Mouse (Mus musculus): ENCODE data around the gene Cadm1. TPM values are rescaled to one million over a fixed set of nuclear protein-coding genes. Genes with fewer than 3 reads are reported as not detected.

Cadm1 gene
- total RNA-seq, 2 experiments from 2014 or later: 0.22 TPM

DNA sequence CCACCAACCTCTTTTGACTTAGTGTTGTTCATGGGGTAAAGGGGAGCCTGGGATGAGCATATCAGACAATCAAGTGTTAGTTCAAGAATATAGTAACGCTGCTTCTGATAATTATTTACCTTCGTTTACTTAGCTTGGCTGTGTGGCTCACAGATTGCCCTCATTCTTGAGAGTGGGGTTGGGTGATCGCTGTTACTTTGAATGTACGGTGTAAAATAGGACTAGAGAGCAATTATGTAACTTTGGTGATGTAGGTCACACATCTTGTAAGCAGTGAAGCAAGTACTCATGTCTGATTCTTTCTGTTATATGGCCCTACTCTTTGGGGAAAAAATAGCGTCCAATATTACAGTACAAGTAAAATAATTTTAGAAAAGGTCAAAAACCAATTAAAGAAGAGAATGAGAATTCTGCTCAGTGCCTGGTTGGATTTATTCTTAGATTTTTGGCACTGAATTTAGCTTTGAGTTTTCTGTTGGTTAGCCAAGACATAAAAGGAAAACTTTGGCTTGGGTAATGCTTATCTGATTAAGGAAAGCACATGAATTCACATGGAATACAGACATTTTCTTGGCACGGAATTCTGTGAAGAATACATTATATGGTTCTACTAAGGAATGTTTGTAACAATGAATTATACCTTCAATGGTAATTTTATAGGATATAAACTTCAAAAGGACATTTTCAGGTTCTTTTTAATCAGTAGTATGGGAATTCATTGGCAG is 129.6 kb downstream of the Cadm1 start:
- ATAC-seq (ENCODE audit: poor library complexity, severe bottlenecking): no peak

DNA sequence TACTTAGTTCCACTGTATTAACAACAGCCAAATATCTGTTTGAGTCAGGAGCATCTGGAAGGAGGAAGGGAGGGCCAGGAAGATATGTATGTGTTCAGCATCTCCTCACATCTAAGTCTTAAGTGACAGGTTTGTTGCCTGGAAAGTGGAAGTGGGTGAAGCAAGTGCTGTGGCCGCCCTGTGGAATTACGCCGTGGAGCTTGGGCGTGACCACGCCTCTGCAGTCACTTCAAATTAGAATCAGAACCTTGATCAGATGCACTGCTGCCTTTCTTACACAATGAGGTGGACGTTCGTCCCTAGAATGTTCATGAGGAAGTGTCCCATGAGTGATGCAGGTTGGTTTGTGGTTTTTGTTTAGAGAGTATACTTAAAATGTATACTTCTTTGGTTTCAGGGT is 131.6 kb downstream of the Cadm1 start:
- no peak for ATAC-seq (ENCODE audit: poor library complexity, severe bottlenecking)

- ATAC-seq (ENCODE audit: poor library complexity, severe bottlenecking): no peak
Measured at GRCm38 (mm10) chr9:47669206-47669605, 139.2 kb downstream of the Cadm1 start.

- no peak for ATAC-seq (ENCODE audit: poor library complexity, severe bottlenecking)
Measured at GRCm38 (mm10) chr9:47671617-47672016, 141.6 kb downstream of the Cadm1 start.

- ATAC-seq (ENCODE audit: poor library complexity, severe bottlenecking): no peak
Measured at GRCm38 (mm10) chr9:47674766-47675713, 145.1 kb downstream of the Cadm1 start.

GRCm38 (mm10) chr9:47686881-47687280 is 156.9 kb downstream of the Cadm1 start:
- ATAC-seq (ENCODE audit: poor library complexity, severe bottlenecking): no peak

DNA sequence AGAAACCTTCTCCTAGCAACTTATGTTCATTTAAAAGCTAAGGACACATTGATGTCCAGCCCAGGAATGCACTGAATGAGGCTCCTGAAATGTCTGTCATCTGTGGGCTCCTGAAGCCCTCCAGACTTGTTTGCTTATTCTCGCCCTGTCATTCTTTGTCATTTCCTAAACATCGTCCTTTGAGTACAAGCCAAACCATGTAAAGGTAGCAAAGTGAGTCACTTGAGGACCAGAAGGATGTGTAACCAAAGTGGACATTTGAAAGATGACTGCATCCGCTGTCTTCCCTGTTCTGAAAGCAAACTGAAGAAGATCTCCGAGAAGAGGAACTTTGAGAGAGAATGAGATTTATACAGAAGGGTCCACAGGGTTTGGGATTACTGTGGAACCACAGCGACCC is 157.6 kb downstream of the Cadm1 start:
- ATAC-seq (ENCODE audit: poor library complexity, severe bottlenecking): no peak

GRCm38 (mm10) chr9:47688297-47688696 is 158.3 kb downstream of the Cadm1 start:
- ATAC-seq (ENCODE audit: poor library complexity, severe bottlenecking): no peak

DNA sequence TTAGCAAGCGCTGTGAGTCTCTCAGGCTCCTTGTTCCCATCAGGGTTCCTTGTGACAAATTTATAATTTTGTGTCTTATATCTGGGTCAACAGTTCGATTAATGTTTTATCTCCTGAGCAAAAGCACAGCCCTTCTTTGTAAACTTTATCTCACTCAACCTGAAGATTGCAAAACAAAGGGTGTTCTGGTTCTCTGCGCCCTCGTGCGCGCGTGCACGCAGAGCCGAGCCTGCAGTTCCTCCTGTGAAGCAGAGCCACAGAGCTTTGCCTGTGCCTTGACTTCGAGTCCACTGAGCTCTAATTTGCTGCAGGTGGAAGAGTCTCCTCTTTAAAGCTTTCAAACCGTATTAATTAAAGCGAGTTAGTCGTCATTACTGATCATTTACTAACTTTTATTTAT is 162.9 kb downstream of the Cadm1 start:
- ATAC-seq (ENCODE audit: poor library complexity, severe bottlenecking): no peak

GRCm38 (mm10) chr9:47699026-47699425 is 169.1 kb downstream of the Cadm1 start:
- ATAC-seq (ENCODE audit: poor library complexity, severe bottlenecking): peak; percentile 43; the same call in 1 of the 2 replicates

- ATAC-seq (ENCODE audit: poor library complexity, severe bottlenecking): no peak
Measured at GRCm38 (mm10) chr9:47700021-47700420, 170.0 kb downstream of the Cadm1 start.

- ATAC-seq (ENCODE audit: poor library complexity, severe bottlenecking): no peak
Measured at GRCm38 (mm10) chr9:47703026-47703876, 173.3 kb downstream of the Cadm1 start.

DNA sequence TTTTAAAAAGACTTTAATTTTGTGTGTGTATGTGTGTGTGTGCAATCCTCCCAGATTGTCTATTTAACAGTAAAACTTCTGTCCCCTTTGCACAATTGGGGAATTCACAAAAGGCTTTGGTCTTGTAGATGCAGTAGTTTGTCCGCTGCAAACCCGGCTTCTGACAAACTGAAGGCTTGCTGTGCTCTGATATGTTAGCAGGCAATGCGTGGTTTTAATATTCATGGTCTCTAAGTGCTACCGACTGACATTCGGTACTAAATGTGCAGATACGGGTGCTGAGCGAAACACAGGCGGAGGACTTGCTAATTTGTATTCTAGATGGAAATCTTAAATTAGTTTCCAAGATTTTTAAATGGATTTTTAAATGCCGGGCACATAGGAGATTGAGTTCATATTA is 176.4 kb downstream of the Cadm1 start:
- no peak for ATAC-seq (ENCODE audit: poor library complexity, severe bottlenecking)

DNA sequence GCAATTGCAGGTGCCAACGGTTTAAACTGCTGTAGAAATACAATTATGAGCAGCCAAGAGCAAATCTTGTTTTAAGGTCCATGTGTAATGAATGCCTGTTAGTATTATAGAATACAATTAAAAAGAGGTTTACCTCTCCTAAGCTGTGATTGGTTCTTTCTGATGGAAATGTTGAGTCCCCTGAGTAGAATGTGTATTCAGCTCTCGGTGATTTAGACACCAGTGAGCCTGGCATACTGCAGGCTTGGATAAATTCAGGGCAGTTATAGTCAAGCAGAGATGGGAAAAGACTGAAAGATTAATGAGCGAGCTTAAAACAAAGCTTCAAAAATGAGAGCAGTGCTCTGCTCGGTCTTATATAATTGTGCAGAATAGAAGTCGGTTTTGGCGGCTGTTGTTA is 177.4 kb downstream of the Cadm1 start:
- ATAC-seq (ENCODE audit: poor library complexity, severe bottlenecking): no peak

- ATAC-seq (ENCODE audit: poor library complexity, severe bottlenecking): peak; percentile 52; the same call in 1 of the 2 replicates
Measured at GRCm38 (mm10) chr9:47708299-47708698, 178.3 kb downstream of the Cadm1 start.

- no peak for ATAC-seq (ENCODE audit: poor library complexity, severe bottlenecking)
Measured at GRCm38 (mm10) chr9:47710946-47711345, 181.0 kb downstream of the Cadm1 start.

- ATAC-seq (ENCODE audit: poor library complexity, severe bottlenecking): no peak
Measured at GRCm38 (mm10) chr9:47714541-47714940, 184.6 kb downstream of the Cadm1 start.

GRCm38 (mm10) chr9:47715415-47715814 is 185.4 kb downstream of the Cadm1 start:
- no peak for ATAC-seq (ENCODE audit: poor library complexity, severe bottlenecking)

GRCm38 (mm10) chr9:47716883-47717282 is 186.9 kb downstream of the Cadm1 start:
- no peak for ATAC-seq (ENCODE audit: poor library complexity, severe bottlenecking)

DNA sequence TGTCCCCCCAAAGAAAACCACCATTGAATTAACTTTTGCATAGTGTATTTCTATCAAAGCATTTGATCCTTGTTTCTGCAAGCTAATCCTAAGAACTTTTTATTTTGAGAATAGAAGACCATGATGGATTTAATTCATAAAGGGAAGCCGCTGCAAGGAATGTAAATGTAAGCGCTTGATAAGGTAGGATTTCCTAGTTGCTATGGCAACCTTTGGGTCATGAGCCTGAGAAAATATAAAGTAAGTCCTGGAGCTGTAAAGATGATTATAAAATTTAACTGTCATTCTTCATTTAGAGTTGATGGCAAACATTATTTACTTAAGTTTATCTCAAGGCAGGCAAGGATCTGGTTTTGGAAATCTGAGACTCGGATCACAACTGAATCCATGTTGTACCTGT is 197.6 kb downstream of the Cadm1 start:
- ATAC-seq (ENCODE audit: poor library complexity, severe bottlenecking): no peak

DNA sequence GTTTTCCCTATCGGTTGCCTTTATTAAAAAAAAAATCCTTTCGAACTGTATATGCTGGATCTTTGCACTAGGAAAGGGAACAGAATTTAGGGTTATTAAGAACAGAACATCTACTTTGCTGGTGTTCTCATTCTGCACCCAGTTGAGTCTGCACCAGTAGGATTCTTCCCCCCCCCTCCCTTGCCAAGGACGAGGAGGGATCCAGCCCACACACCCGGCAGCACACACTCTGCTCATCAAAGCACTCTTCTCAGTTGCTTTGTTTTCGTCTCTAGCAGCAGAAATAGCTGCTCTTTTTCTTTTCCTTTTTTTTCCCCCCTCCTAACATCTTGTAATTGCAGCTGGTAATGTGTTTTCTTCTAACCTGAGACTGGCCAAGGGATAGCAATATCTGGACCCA is 198.9 kb downstream of the Cadm1 start:
- ATAC-seq (ENCODE audit: poor library complexity, severe bottlenecking): no peak

Data from megakaryocyte, adult 5-6 weeks (primary cell).